Mouse (Mus musculus): Measurements from ENCODE around the gene Mgll.

Mgll gene

GRCm38 (mm10) chr6:88800735-88801134, 76.5 kb downstream of the Mgll start:
- DNase-seq (ENCODE audit: low spot score), result no peak

- DNase-seq (ENCODE audit: low spot score), result no peak
Measured at GRCm38 (mm10) chr6:88803051-88803450, 78.8 kb downstream of the Mgll start.

GRCm38 (mm10) chr6:88803957-88804695, 79.9 kb downstream of the Mgll start:
- DNase-seq (ENCODE audit: low spot score), result no peak

- DNase-seq (ENCODE audit: low spot score), result no peak
Measured at GRCm38 (mm10) chr6:88804966-88805577, 80.9 kb downstream of the Mgll start.

DNA sequence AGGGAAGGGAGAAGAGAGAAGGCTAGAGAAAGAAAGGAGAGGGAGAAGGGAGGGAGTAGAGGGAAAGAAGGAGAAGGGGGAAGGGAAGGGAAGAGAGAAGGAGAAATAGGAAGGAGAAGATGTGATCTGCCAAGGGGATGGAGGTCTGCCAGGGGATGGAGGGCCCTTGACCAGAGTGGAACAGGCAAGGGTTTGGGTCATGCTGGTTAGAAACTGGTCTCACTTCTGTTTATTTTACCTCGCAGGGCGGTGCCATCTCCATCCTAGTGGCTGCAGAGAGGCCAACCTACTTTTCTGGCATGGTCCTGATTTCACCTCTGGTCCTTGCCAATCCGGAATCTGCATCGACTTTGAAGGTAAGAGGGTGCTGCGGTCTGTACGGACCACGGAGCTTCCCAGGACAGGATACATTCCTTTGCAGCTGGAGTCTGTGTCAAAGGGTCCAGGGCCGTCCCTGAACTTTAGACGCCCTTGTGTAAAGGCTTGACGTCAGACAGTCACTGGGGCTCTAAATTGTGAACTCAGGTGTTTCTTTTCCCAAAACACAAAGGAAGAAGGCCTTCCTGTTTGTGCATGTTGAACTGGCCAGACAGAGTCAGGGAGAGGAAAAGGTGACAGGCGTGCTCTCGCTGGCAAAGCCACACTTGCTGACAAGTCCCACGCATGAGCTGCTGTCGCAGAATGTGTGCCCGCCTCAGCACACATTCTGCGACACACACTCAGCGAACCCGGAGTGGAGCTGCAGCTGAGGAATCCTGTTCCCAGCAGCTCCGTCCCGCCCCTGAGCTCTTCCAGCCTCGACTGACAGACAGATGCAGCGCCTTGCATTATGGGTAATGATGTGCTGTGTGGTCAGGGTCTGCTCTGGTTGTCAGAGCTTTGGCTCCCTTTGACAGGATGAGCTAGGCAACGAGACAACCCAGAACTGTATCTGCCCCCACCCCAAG, 85.2 kb downstream of the Mgll start:
- no peak for DNase-seq (ENCODE audit: low spot score)

DNA sequence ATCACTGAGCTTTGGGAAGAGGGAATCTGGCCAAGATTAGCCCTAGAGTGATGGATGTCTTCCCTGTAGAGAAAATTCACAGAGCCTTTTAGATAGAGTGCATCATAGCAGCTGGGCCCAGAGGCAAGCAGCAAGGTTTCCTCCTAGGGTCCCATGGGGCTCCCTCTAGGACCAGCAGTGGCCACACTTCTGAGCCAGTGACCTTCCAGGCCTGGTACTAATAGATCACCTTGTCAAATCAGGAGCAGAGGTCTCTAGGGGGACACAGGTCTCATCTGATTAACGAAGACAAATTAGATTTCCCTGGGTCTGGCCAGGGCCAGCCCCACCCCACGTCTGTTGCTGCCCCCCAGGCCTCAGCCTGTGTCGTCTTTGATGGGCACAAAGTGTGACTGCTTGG, 86.1 kb downstream of the Mgll start:
- DNase-seq (ENCODE audit: low spot score), result no peak

GRCm38 (mm10) chr6:88811396-88811795, 87.2 kb downstream of the Mgll start:
- DNase-seq (ENCODE audit: low spot score), result no peak

DNA sequence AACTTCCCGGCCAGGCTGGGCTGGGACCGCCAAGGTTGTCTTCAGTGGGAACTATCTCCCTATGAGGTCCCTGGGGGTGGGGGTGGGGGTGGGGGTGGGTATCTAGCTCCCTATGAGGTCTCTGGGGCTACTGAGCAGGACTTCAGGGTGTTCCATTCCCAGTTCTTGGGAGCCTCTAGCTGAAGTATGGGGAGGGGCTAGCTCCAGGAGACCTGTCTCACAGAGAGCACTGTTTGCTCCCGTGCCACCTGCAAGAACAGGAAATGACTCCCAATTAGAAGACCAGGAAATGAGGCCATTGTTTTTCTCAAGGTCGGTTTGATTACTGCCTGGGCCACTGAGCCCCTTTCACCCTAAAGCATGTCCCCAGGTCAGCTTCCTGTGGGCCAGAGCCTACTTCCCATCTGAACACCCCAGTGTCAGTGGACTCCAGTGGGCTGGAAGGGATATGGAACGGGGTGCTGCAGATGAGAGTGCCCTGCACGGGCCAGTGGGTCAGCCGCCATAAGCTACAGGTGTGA, 87.7 kb downstream of the Mgll start:
- DNase-seq (ENCODE audit: low spot score), result no peak

GRCm38 (mm10) chr6:88812886-88813285, 88.7 kb downstream of the Mgll start:
- DNase-seq (ENCODE audit: low spot score), result no peak

DNA sequence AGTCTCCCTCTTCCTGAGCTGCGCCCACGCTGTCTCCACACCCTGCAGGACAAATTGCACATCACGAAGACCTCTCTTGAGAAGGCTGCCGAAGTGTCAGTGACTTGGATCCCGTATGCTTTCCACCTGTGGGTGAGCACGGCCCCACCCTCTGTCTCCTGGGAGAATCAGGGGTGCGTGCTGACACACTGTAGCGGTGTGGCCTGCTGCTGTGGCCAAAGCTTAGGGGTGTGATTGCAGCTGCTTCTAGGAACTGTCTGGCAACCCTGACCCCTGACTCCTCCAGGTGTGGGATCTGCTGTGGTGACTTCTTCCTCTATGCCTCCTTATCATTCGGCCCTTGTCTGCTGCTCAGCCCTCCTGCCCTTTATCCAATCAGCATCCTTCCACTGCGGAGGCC, 89.6 kb downstream of the Mgll start:
- DNase-seq (ENCODE audit: low spot score), result no peak

DNA sequence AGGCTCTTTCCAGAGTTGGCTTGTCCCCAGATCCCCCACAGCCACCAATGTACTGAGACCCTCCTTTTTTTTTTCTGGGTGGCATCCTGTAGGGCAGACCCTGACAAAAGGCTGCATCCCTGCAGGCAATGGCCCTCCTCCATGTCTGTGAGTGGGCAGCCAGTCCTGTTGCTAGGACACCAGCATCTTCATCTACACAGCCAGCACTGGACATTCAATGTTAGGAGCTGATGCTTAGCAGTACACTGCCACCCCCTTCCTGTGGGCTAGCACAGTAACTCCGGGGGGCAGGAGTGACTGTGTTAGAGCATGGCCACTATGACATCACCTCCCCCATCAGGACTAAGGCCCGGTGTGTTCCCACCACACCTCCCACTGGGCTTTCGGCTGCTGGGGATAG, 90.8 kb downstream of the Mgll start:
- DNase-seq (ENCODE audit: low spot score), result no peak

DNA sequence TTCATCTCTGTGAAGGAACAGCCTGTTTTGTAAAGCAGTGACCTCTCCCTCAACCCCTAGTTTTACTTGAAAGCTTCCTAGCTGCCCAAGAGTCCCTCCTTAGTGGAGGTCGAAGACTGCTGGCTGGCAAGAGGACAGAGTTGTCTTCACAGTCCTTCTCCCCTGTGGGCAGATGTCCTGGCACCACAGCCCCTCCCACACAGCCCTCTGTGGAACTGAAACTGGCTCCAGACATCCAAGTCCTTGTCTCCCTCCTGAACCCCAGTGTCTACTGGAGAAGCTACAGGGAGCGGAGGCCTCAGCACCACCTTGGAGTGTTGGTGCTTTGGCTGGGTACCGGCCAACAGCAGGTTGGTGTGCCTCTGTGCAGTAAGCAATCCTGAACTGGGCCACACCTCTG, 91.3 kb downstream of the Mgll start:
- DNase-seq (ENCODE audit: low spot score), result no peak

DNA sequence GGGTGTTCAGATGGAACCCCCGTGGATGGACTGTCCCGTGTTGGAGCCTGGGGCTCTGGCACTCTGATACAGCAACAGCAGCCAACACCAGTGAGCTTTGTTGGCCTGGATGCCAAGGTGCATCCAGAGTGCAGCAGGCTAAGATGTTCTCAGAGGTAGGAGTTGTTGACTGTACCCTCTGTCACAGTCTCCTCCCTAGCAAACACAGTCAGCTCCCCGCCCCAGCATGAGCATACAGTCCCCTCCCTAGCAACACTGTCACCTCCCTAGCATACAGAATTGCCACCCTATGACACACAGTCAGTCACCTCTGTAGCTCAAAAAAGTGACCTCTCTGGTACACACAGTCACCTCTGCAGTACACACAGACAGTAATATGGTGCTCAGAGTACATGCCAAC, 92.7 kb downstream of the Mgll start:
- DNase-seq (ENCODE audit: low spot score), result no peak

DNA sequence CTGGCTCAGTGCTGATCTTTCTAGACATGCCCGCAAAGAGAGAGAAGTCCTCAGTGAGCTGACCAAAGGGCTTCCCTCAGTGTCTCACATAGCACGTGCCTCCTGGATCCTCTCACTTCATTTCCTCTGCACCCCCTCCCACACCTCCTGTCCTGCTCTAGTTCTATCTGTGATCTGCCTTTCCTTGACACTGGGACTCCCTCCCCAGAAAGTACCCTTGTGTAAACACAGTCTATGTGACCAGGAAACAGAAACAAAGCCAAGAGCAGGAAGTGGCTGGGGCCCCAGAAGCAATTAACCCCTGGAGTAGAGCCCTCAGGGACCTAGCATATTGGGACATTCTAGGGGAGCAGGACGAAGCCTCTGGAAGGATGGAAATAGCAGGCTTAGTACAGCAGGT, 96.6 kb downstream of the Mgll start:
- DNase-seq (ENCODE audit: low spot score), result no peak

DNA sequence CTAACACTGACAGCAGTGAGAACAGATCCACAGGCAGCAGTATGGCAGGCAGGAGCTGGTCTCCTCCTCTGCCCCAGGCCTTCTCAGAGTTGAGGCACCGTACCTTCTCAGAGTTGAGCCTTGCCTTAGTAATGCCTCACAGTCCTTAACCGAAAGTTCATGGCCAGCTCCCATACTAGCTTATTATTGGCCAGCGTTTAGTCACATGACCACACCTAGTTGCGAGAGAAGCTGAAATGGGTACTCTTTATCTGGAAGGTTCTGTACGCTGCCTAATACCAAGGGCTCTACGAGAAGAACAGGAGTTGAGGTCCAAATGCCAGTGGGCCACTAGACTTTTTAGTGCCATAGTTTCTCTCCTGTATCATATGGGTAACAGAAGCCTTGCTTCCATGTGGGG, 97.1 kb downstream of the Mgll start:
- no peak for DNase-seq (ENCODE audit: low spot score)

DNA sequence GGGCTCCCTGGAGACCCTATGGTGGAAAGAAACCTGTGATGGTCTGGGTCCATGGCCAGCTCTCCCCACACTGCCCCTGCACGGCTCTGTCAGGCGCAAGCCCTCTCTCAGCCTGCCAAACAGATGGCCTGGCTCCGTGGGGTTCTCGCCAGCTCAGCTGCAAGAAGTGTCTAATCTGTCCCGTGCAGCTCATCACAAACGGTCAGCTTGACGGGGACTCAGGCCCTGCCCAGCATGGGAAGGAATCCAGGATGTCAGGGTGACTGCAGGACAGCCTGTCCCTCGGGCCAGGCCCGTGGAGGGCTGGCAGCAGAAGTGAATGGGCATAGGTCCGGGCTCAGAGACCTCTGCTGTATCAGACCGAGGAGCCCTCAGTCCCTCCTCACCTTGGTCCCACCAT, 97.7 kb downstream of the Mgll start:
- DNase-seq (ENCODE audit: low spot score), result no peak

DNA sequence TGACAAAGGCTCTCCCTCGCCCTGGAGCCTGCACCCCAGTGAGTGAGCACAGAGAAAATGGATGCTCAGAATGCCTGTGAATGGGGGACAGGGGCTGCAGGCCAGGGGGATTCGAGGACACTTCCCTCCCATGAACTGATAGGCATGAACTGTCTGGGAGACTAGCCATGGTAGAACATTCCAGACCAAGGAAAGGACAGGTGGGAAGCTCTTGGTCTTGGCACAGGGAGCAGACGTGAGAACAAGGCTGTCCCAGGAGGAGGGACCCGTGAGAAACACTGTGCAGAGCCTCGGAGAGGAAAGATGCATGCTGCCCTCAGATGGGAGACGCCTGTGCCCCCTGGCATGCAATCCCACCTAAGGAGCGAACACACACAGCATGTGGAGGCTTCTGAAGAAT, 100.0 kb downstream of the Mgll start:
- no peak for DNase-seq (ENCODE audit: low spot score)

- no peak for DNase-seq (ENCODE audit: low spot score)
Measured at GRCm38 (mm10) chr6:88826088-88826487, 101.9 kb downstream of the Mgll start.

GRCm38 (mm10) chr6:88826545-88826944, 102.3 kb downstream of the Mgll start:
- DNase-seq (ENCODE audit: low spot score), result no peak

GRCm38 (mm10) chr6:88826965-88827364, 102.8 kb downstream of the Mgll start:
- no peak for DNase-seq (ENCODE audit: low spot score)

GRCm38 (mm10) chr6:88827395-88828205, 103.4 kb downstream of the Mgll start:
- no peak for DNase-seq (ENCODE audit: low spot score)

Measured in left cerebral cortex, adult 11 months (tissue).